Mouse (Mus musculus): ENCODE results near the gene Emx1. TPM values are rescaled to one million over a fixed set of nuclear protein-coding genes. Genes with fewer than 3 reads are reported as not detected.

The Emx1 gene
- total and polyA plus RNA-seq, 2 experiments from 2014 or later, result 25.7 to 28.8 TPM

- DNase-seq (no peak), ATAC-seq (no peak)
- H3K4me3 ChIP-seq (ENCODE audit: low read depth, low read length), result no peak overlapping the region
- H3K4me2 ChIP-seq (ENCODE audit: low read depth), result no peak overlapping the region
- TF ChIP-seq CTCF (IDR thresholded peaks at IDR 0.05; ENCODE audit: low read depth), result peak; percentile 33
- no peaks in the 10 kb centered on the region for H3K9me3 ChIP-seq (ENCODE audit: low read length)
- no peaks in the 10 kb centered on the region for H3K4me1 ChIP-seq (ENCODE audit: insufficient read depth)
- no peaks in the 10 kb centered on the region for H3K36me3 ChIP-seq (ENCODE audit: insufficient read depth)
- H3K27ac ChIP-seq (ENCODE audit: low read depth, low read length), result no peak overlapping the region
- 81% methylated on average over 3 of the region's 3 CpGs for WGBS
- no peaks in the 10 kb centered on the region; the same call in 1 of the 2 replicates for H3K27me3 ChIP-seq (ENCODE audit: insufficient read depth, low read length)
- H3K9ac ChIP-seq, result no peak overlapping the region
Measured at GRCm38 (mm10) chr6:85179569-85179968, 7.7 kb upstream of the Emx1 start.

GRCm38 (mm10) chr6:85180036-85180435, 7.2 kb upstream of the Emx1 start:
- ATAC-seq, result no peak

GRCm38 (mm10) chr6:85183951-85184350, 3.3 kb upstream of the Emx1 start:
- no peak overlapping the region for H3K4me3 ChIP-seq (ENCODE audit: low read depth, low read length)
- H3K27ac ChIP-seq (ENCODE audit: low read depth, low read length), result no peak overlapping the region
- H3K4me2 ChIP-seq (ENCODE audit: low read depth), result no peak overlapping the region
- ATAC-seq (no peak), DNase-seq (no peak)
- TF ChIP-seq CTCF (IDR thresholded peaks at IDR 0.05; ENCODE audit: low read depth), result no peak
- H3K9me3 ChIP-seq (ENCODE audit: low read length), result no peaks in the 10 kb centered on the region
- peaks cover 12% of the 10 kb centered on the region; the same call in 1 of the 2 replicates for H3K4me1 ChIP-seq (ENCODE audit: insufficient read depth)
- H3K9ac ChIP-seq, result no peak overlapping the region
- peaks cover 5% of the 10 kb centered on the region; the same call in 1 of the 2 replicates for H3K27me3 ChIP-seq (ENCODE audit: insufficient read depth, low read length)
- no peaks in the 10 kb centered on the region for H3K36me3 ChIP-seq (ENCODE audit: insufficient read depth)
- WGBS, result 62% methylated on average over 3 of the region's 3 CpGs

More at GRCm38 (mm10) chr6:85180036-85180435, 7.2 kb upstream of the Emx1 start:
- Histone ChIP-seq H3K4me2 (ENCODE audit: low read depth) (no peak overlapping the region), H3K9me3 (ENCODE audit: low read length) (no peaks in the 10 kb centered on the region), H3K4me1 (ENCODE audit: insufficient read depth) (no peaks in the 10 kb centered on the region), H3K27ac (ENCODE audit: low read depth, low read length) (no peak overlapping the region), H3K4me3 (ENCODE audit: low read depth, low read length) (no peak overlapping the region), H3K36me3 (ENCODE audit: insufficient read depth) (no peaks in the 10 kb centered on the region), H3K27me3 (ENCODE audit: insufficient read depth, low read length) (no peaks in the 10 kb centered on the region; the same call in 1 of the 2 replicates), H3K9ac (no peak overlapping the region)
- no peak for DNase-seq
- WGBS, result 67% methylated on average over 2 of the region's 2 CpGs
- no peak for TF ChIP-seq CTCF (IDR thresholded peaks at IDR 0.05; ENCODE audit: low read depth)

GRCm38 (mm10) chr6:85186033-85186743, 1.1 kb upstream of the Emx1 start:
- peak overlapping the region; percentile 50 for H3K4me3 ChIP-seq (ENCODE audit: low read depth, low read length)
- ATAC-seq, result no peak
- WGBS, result 6% methylated on average over 33 of the region's 33 CpGs

GRCm38 (mm10) chr6:85186744-85187059, 536 bp upstream of the Emx1 start:
- no peak for TF ChIP-seq CTCF (IDR thresholded peaks at IDR 0.05; ENCODE audit: low read depth)
- Histone ChIP-seq H3K4me1 (ENCODE audit: insufficient read depth) (peaks cover 12% of the 10 kb centered on the region; the same call in 1 of the 2 replicates), H3K4me2 (ENCODE audit: low read depth) (peak overlapping the region; percentile 68), H3K36me3 (ENCODE audit: insufficient read depth) (no peaks in the 10 kb centered on the region), H3K9ac (peak overlapping the region; percentile 63; the same call in 1 of the 2 replicates), H3K27me3 (ENCODE audit: insufficient read depth, low read length) (peaks cover 6% of the 10 kb centered on the region), H3K4me3 (ENCODE audit: low read depth, low read length) (peak overlapping the region; percentile 50), H3K27ac (ENCODE audit: low read depth, low read length) (no peak overlapping the region), H3K9me3 (ENCODE audit: low read length) (no peaks in the 10 kb centered on the region)
- no peak for DNase-seq
- WGBS, result 3% methylated on average over 15 of the region's 15 CpGs
- ATAC-seq, result no peak

More at GRCm38 (mm10) chr6:85186033-85186743, 1.1 kb upstream of the Emx1 start:
- H3K9ac ChIP-seq, result peak overlapping the region; percentile 63; the same call in 1 of the 2 replicates
- peaks cover 12% of the 10 kb centered on the region; the same call in 1 of the 2 replicates for H3K4me1 ChIP-seq (ENCODE audit: insufficient read depth)
- peak overlapping the region; percentile 68 for H3K4me2 ChIP-seq (ENCODE audit: low read depth)
- no peak for DNase-seq
- no peak overlapping the region for H3K27ac ChIP-seq (ENCODE audit: low read depth, low read length)
- no peaks in the 10 kb centered on the region for H3K9me3 ChIP-seq (ENCODE audit: low read length)
- H3K27me3 ChIP-seq (ENCODE audit: insufficient read depth, low read length), result peaks cover 5% of the 10 kb centered on the region; the same call in 1 of the 2 replicates
- no peak for TF ChIP-seq CTCF (IDR thresholded peaks at IDR 0.05; ENCODE audit: low read depth)
- no peaks in the 10 kb centered on the region for H3K36me3 ChIP-seq (ENCODE audit: insufficient read depth)

GRCm38 (mm10) chr6:85188256-85189110, 1.2 kb downstream of the Emx1 start:
- Histone ChIP-seq H3K27me3 (ENCODE audit: insufficient read depth, low read length) (peaks cover 17% of the 10 kb centered on the region), H3K4me2 (ENCODE audit: low read depth) (peak overlapping the region; percentile 68), H3K27ac (ENCODE audit: low read depth, low read length) (peak overlapping the region; percentile 70), H3K36me3 (ENCODE audit: insufficient read depth) (no peaks in the 10 kb centered on the region), H3K4me1 (ENCODE audit: insufficient read depth) (peaks cover 18% of the 10 kb centered on the region; the same call in 1 of the 2 replicates), H3K9ac (peak overlapping the region; percentile 63), H3K9me3 (ENCODE audit: low read length) (no peaks in the 10 kb centered on the region), H3K4me3 (ENCODE audit: low read depth, low read length) (peak overlapping the region; percentile 50)
- TF ChIP-seq CTCF (IDR thresholded peaks at IDR 0.05; ENCODE audit: low read depth), result no peak
- no peak for ATAC-seq
- DNase-seq, result peak; percentile 43
- WGBS, result 2% methylated on average over 39 of the region's 39 CpGs

All from forebrain, postnatal 0 days (tissue).